Mouse (Mus musculus) E14TG2a.4 (cell line): Measurements from ENCODE around the gene Ntrk3.

ENCODE experiments used
- H3K27me3 ChIP-seq: 2 replicates; pipeline ENCODE4 v1.6.1; 2014; ENCODE audit warnings: low read length, control low read depth; ENCODE audit not compliant: insufficient read depth
- H3K36me3 ChIP-seq: 2 replicates; pipeline ENCODE4 v1.6.1; 2014; ENCODE audit warnings: low read length, control low read depth; ENCODE audit not compliant: insufficient read depth
- H3K4me1 ChIP-seq: replicated peaks from 2 replicates; pipeline ENCODE4 v1.6.1; 2014; ENCODE audit warnings: low read depth, low read length, control low read depth
- H3K4me3 ChIP-seq: replicated peaks from 2 replicates; pipeline ENCODE4 v1.5.1; 2014; ENCODE audit warnings: mild to moderate bottlenecking, low read length
- H3K9me3 ChIP-seq: 2 replicates; pipeline ENCODE4 v1.6.1; 2014; ENCODE audit warnings: low read length, control low read depth
- CTCF ChIP-seq: conservative IDR thresholded peaks from 2 replicates; pipeline ENCODE4 v1.5.1; 2014; ENCODE audit warnings: low read length
- NANOG ChIP-seq: IDR thresholded peaks from 2 replicates; pipeline ENCODE4 v1.6.1; 2014; ENCODE audit warnings: borderline replicate concordance, low read length, mixed read lengths
- POU5F1 ChIP-seq: IDR thresholded peaks from 2 replicates; pipeline ENCODE4 v1.6.1; 2014; ENCODE audit warnings: low read length, borderline replicate concordance

The Ntrk3 gene

DNA sequence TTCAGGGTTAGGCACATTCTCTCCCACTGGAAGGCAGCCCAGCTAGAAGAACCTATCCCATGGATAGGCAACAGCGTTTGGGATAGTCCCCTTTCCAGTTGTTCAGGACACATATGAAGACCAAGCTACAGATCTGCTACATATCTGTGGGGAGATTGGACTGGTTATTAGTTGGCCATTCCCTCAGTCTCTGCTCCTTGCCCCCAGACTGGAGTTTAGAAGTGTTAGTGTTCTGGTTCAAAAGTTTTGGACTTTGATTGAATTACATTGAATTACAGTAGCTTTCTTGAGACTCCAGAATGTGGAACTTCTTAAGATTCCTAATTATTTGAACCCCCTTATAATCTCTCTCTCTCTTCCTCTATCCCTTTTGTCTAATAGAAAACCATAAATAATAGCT is 607.8 kb downstream of the Ntrk3 start:
- Histone ChIP-seq H3K36me3 (no peaks in the 10 kb centered on the region), H3K27me3 (no peaks in the 10 kb centered on the region), H3K4me3 (no peak overlapping the region), H3K9me3 (no peaks in the 10 kb centered on the region), H3K4me1 (no peaks in the 10 kb centered on the region)
- TF ChIP-seq CTCF (no peak), POU5F1 (no peak), NANOG (no peak)
